Mouse (Mus musculus): Measurements from ENCODE around the gene Slco2a1. TPM values are rescaled to one million over a fixed set of nuclear protein-coding genes. Genes with fewer than 3 reads are reported as not detected.

Slco2a1 gene
- total RNA-seq, 2 experiments from 2014 or later: 2.0 to 2.5 TPM

GRCm38 (mm10) chr9:103120231-103120630 lies 131.7 kb downstream of the Slco2a1 start:
- DNase-seq: no peak

DNA sequence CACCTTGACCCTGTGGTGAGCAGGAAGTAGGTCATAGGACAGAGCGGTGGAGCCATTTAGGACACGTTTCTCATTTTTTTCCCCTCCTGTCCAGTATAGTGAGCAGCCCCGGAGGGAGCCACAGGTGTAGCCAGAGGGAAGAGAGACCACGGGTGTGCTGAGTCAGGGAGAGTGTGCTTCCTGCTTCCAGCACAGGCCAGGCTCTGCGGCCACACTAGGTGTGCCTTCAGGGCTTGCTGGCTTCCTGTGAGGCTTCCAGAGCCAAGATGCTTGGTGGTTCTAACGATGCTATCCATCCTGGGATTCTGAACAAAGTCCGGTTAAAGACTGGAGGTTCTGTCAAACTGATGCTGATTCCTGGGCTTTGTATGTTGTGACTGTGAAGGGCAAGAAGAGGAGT lies 133.0 kb downstream of the Slco2a1 start:
- DNase-seq: no peak

- DNase-seq: peak in 1 of 2 experiments; percentile 0
Measured at GRCm38 (mm10) chr9:103124746-103125145, 136.2 kb downstream of the Slco2a1 start.

GRCm38 (mm10) chr9:103133493-103134124 lies 145.1 kb downstream of the Slco2a1 start:
- no peak for DNase-seq

DNA sequence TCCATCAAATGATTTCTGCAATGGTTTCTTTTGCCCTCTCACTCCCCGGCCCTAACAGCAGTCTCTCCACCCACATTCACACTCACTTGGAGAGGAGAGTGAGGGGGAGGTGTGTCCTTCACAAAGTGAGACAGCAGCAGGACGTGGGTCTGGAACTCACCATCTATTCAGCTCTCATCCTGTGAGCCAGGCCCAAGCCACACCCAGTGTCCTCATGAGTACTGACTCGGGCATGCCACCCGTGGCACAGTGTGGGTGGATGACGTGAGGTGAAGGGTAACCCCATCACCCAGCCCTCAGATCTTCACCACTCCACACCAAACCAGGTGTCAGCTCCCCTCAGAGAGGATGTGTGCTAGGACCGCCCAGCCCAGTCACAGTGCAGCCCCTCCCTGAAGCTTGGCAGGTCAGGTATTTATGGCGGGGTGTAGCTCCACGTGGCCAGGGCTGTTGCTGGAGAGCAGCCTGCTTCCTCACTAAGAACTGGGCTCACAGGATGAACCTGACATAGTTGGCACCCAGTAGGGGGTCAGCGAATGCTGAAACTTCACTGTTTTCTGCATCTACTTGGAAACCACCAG lies 146.0 kb downstream of the Slco2a1 start:
- no peak for DNase-seq

GRCm38 (mm10) chr9:103139481-103139880 lies 151.0 kb downstream of the Slco2a1 start:
- no peak for DNase-seq

- DNase-seq: no peak
Measured at GRCm38 (mm10) chr9:103140384-103140783, 151.9 kb downstream of the Slco2a1 start.

GRCm38 (mm10) chr9:103141266-103141665 lies 152.8 kb downstream of the Slco2a1 start:
- no peak for DNase-seq

GRCm38 (mm10) chr9:103143881-103144280 lies 155.4 kb downstream of the Slco2a1 start:
- no peak for DNase-seq

GRCm38 (mm10) chr9:103145351-103145750 lies 156.8 kb downstream of the Slco2a1 start:
- DNase-seq: no peak

Other genes with a start within 250 kb of the Slco2a1 start
- 10 to 100 TPM; 43.0 to 46.8 TPM for gene Ryk, start 153.8 kb upstream of the Slco2a1 start, total RNA-seq (2021)
- 100 to 1,000 TPM; 439 to 461 TPM for gene Rab6b, start 123.1 kb downstream of the Slco2a1 start, total RNA-seq (2021)
- gene Srprb, start 213.4 kb downstream of the Slco2a1 start, total RNA-seq (2021): 10 to 100 TPM; 21.0 to 22.3 TPM
- gene Gm20425, start 241.6 kb downstream of the Slco2a1 start, total RNA-seq (2021): 10 to 100 TPM; 11.1 to 11.3 TPM
- 100 to 1,000 TPM; 202 to 231 TPM for gene Trf, start 241.7 kb downstream of the Slco2a1 start, total RNA-seq (2021)